Mouse (Mus musculus) urinary bladder, postnatal 25 days (tissue): ENCODE results near the gene Fndc10.
"Not testable (repeated sequence)": the region's sequence is repeated elsewhere in the genome, so short reads cannot be mapped to it uniquely, and the experiment has no call there.

ENCODE experiments used
- DNase-seq: peaks from one replicate; pipeline ENCODE4 v3.0.0; 2022; ENCODE audit warnings: low spot score

Fndc10 gene

DNA sequence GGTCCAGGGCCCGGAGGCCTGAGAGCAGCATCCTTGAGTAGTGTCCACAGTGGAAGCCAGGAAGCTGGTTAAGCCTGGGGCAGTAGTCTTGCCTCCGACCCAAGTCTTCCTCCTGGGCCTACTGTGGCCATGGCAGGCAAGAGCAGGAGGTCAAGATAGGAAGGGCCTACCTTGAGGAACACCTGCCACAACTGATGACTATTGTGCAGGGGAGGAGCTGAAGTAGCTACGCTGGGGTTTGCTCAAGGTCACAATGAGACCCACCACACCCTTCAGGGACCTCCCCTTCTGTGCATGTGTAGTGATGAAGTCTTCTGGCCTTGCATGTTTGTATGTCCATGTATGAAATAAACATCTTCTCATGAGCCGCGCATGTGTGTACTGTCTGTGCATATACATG lies 41.6 kb downstream of the Fndc10 start:
- DNase-seq = no peak

DNA sequence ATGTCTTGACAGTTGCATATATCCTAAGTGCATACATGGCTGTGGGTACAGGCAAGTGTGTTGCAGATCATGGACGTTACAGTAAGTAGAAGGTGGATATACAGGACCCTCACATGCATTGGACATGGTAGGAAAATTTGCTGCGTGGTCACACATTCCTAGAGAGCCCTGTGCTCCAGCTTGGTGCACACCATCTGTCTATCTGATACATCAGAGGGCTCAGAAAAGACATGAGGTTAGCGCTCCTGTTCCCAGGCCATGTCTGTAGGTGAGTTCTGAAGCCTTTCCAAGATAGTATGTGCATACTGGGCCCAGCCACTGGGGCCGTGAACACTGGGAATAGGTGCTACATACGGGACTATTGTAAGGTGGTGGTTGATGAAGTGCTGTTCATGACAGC lies 42.3 kb downstream of the Fndc10 start:
- no peak for DNase-seq

GRCm38 (mm10) chr4:155738262-155738661 lies 44.1 kb downstream of the Fndc10 start:
- DNase-seq = no peak

GRCm38 (mm10) chr4:155739152-155739551 lies 45.0 kb downstream of the Fndc10 start:
- DNase-seq = no peak

DNA sequence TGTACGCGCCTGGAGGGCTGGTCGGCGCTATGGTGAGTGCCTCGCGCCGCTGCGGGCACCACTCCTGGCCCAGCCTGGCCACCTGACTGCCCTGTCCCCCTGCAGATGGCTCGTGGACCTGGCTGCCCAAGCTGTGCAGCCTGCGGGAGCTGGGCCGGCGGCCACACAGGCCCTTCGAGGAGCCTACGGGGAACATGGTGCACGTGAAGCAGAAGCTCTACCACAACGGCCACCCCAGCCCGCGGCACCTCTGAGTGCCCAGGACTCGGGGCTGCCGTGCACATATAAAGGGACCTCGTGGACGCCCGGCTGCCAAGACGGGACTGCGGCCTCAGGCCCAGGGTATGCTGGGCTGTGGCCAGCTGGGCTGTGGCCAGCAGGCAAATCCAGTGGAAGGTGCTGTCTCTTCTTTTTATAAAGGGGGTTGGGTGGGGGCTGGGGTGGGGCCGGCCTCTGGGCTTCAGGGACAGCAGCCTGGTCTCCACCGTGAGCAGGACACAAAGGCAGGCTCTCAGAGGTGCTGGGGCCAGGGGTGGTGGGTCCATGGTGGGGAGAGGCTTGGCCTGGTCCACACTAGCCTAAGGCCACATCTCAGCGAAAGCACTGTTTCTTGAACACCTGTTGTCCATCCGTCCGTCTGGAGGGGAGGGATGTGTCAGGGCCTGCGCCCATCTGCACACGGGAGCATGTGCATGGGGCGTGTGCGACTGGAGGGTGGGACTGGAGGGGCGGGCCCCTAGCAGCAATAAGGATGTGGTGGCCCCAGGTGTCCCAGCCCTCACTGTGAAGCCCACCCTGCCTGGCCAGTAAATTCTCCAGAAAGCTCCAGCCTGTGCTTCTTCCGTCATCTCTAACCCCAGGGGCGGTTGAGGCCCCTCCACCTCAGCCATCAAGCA lies 45.8 kb downstream of the Fndc10 start:
- no peak for DNase-seq

- not testable (repeated sequence) for DNase-seq
Observed at GRCm38 (mm10) chr4:155740681-155741080, 46.5 kb downstream of the Fndc10 start.

GRCm38 (mm10) chr4:155742684-155743083 lies 48.5 kb downstream of the Fndc10 start:
- no peak for DNase-seq

DNA sequence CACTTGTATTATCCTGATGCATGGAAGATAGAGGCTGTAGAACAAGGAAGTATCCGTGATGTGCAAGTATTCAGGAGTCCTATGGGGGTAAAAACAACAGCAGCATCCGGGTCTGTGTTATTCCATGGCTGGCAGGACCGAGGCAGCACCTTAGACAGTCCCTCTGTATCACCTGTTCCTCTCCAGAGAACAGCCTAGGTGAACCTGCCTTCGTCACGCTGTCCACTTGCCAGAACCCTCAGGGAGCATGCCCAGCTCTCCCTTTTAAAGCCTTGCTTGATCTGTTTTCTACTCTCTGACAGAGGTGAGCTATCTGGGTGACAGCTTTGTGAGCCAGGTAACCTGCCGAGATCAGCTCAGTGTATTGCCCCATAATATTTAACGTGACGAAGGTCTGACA lies 50.3 kb downstream of the Fndc10 start:
- DNase-seq = no peak

GRCm38 (mm10) chr4:155745136-155745535 lies 51.0 kb downstream of the Fndc10 start:
- no peak for DNase-seq
